Mouse (Mus musculus): ENCODE data around the gene Srprb.

- TF ChIP-seq CTCF (conservative IDR thresholded peaks at IDR 0.05; ENCODE audit: low read length) = no peak
- TF ChIP-seq NANOG (IDR thresholded peaks at IDR 0.05; ENCODE audit: borderline replicate concordance, low read length) = no peak
- no peak for TF ChIP-seq POU5F1 (IDR thresholded peaks at IDR 0.05; ENCODE audit: borderline replicate concordance, low read length)
Measured at GRCm38 (mm10) chr9:103149074-103149799, 52.7 kb downstream of the Srprb start.

All from E14TG2a.4 (cell line).